Mouse (Mus musculus) liver, adult 2 months (tissue): Measurements from ENCODE around the gene Nmb.

ENCODE experiments used
- CTCF ChIP-seq: fragments of 200-500 bp; IDR thresholded peaks from 2 replicates; pipeline ENCODE4 v1.5.1; 2011; ENCODE audit warnings: low read depth, low read length, control low read depth
- POLR2A ChIP-seq: fragments of 200-500 bp; IDR thresholded peaks from 2 replicates; pipeline ENCODE4 v1.6.1; 2011; ENCODE audit warnings: low read length, control low read depth; ENCODE audit not compliant: insufficient read depth; ENCODE audit errors: extremely low read depth

GRCm38 (mm10) chr7:80912496-80912895 is 7.6 kb upstream of the Nmb start:
- TF ChIP-seq POLR2A: no peak
- TF ChIP-seq CTCF: no peak
